Mouse (Mus musculus) cortical plate, adult 2 months (tissue): ENCODE results near the gene Cd5.

ENCODE experiments used
- CTCF ChIP-seq: fragments of 200-500 bp; IDR thresholded peaks from 2 replicates; pipeline ENCODE4 v1.5.1; 2011; ENCODE audit warnings: mild to moderate bottlenecking, control low read depth, low read length; ENCODE audit not compliant: insufficient read depth; ENCODE audit errors: extremely low read depth
- POLR2A ChIP-seq: fragments of 200-500 bp; IDR thresholded peaks from 2 replicates; pipeline ENCODE4 v1.6.1; 2011; ENCODE audit warnings: mild to moderate bottlenecking, low read length, control low read depth; ENCODE audit not compliant: insufficient read depth; ENCODE audit errors: extremely low read depth

DNA sequence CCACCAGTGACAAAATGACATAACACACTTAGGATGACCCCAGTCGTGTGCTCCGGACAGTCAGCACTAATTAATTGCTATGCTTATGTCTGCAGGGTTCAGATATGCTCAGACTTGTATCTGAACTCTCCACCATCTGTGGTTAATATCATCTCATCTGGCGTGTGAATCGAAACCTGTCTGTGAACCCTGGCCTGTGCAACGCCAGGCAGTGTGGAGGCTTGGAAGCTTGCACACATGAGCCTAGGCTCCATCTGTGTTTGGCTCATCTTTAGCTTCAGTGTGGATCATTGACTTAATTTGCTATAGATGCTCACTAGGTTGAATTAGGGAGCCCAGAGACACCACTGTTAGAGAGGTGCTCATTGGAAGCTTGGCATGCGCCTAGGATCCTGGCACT lies 23.7 kb upstream of the Cd5 start:
- TF ChIP-seq CTCF (no peak), POLR2A (no peak)
